Mouse (Mus musculus): Measurements from ENCODE around the gene Top1. TPM values are rescaled to one million over a fixed set of nuclear protein-coding genes. Genes with fewer than 3 reads are reported as not detected.

Top1 gene
- 27.0 and 30.1 TPM in 2 replicates for polyA plus RNA-seq (2021; fragmentation: Nextera tagmentation)
- long read RNA-seq, experiment 1, partial matches to known transcripts, result 93 of 94 reads
- long read RNA-seq, experiment 1, other reads (novel, unspliced or antisense), result 1 of 94 reads
- long read RNA-seq, experiment 2, transcript Top1-201 (21 exons, 3,856 nt), result major isoform, 22 of 63 reads
- long read RNA-seq, experiment 2, partial matches to known transcripts, result 40 of 63 reads
- long read RNA-seq, experiment 2, other reads (novel, unspliced or antisense), result 1 of 63 reads

GRCm38 (mm10) chr2:160645614-160646137 is at the start of gene Top1:
Top1 (plus strand) TSS chr2:160645888.

GRCm38 (mm10) chr2:160731117-160731838 is 85.6 kb downstream of the Top1 start, which contains the start of gene Plcg1:
Plcg1 (plus strand) TSS chr2:160731300.

Small RNAs within 50 kb of the gene (microRNA-seq; reads per million reads assigned to microRNA genes)
- not detected for gene Gm23968

Other genes starting within 250 kb of the Top1 start
- 11.5 and 17.0 TPM in 2 replicates for gene Plcg1, start 85.4 kb downstream of the Top1 start, polyA plus RNA-seq (2021; fragmentation: Nextera tagmentation)
- 17.4 and 22.0 TPM in 2 replicates for gene Zhx3, start 227.1 kb downstream of the Top1 start, polyA plus RNA-seq (2021; fragmentation: Nextera tagmentation)
- gene Lpin3, start 234.8 kb downstream of the Top1 start, polyA plus RNA-seq (2021; fragmentation: Nextera tagmentation), result 0.58 and 1.1 TPM in 2 replicates